Mouse (Mus musculus): ENCODE measurements around the gene Psenen.

DNA sequence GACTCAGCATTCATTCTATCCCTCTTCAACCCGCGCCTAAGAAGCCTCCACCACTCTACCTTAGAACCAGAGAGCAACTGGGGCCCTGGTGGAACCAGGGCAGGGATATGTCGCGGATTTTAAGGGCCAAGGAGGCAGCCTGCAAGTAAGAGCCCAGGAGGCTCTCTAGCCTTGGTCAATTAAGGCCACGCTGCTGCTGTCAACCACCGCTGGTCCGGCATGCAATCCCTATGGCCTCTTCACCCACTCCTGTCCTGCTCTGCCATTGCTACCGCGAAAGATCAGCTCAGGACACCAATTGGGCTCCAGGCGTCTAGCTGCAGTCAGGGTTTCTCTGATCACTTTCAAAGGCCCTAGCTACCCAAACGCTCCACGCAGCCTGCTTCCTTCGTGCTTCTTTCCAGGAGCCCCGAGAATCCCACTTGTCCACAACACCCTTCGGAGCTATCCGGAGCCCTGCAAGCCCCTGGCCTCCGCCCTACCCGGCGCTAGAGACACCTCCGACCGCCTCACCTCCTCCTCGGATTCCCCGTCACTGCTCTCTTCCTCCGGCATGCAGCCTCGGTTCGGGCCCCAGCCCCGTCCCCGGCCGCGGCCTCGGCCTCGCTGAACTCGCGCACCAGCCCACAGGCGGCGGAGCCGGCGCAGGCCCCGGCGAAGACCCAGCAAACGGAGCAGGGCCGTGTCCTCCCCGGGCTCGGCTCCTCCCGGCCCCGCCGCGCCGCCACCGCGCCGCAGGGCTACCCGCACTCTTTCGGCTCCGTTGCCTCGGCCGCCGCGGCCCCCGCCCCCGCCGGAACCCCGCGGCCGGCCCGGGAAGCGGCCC is 24.6 kb upstream of the Psenen start:
- no peak for TF ChIP-seq CHD2 (IDR thresholded peaks at IDR 0.05; ENCODE audit: low read depth, low read length)
- no peak for TF ChIP-seq ZC3H11A (IDR thresholded peaks at IDR 0.05; ENCODE audit: borderline replicate concordance, low read depth, low read length)
- TF ChIP-seq MAFK (IDR thresholded peaks at IDR 0.05; ENCODE audit: insufficient read depth, low read depth, low read length), result no peak
- TF ChIP-seq HCFC1 (IDR thresholded peaks at IDR 0.05; ENCODE audit: borderline replicate concordance, insufficient read depth, low read length), result no peak

Measured in ES-E14 (cell line).